Mouse (Mus musculus): ENCODE measurements around the gene Pde11a. TPM values are rescaled to one million over a fixed set of nuclear protein-coding genes. Genes with fewer than 3 reads are reported as not detected.

Gene Pde11a
- polyA plus RNA-seq, 1 experiment from 2014 or later, result 0.73 TPM

- WGBS, result 91% methylated on average over 10 of the region's 10 CpGs
- Histone ChIP-seq H3K9me3 (ENCODE audit: control insufficient read depth, low read length) (no peaks in the 10 kb centered on the region), H3K36me3 (ENCODE audit: control insufficient read depth, insufficient read depth) (no peaks in the 10 kb centered on the region), H3K27me3 (replicated peaks; ENCODE audit: control insufficient read depth, insufficient read depth, low read length) (no peaks in the 10 kb centered on the region), H3K9ac (replicated peaks; ENCODE audit: low read depth, low read length) (no peak overlapping the region), H3K27ac (ENCODE audit: low read length) (no peak overlapping the region), H3K4me2 (ENCODE audit: low read length) (no peak overlapping the region), H3K4me3 (replicated peaks; ENCODE audit: low read length) (no peak overlapping the region), H3K4me1 (replicated peaks; ENCODE audit: control insufficient read depth, insufficient read depth, low read length) (no peaks in the 10 kb centered on the region)
- no peak for ATAC-seq
Observed at GRCm38 (mm10) chr2:76237638-76238420, 100.7 kb downstream of the Pde11a start.

GRCm38 (mm10) chr2:76220364-76221108 lies 118.0 kb downstream of the Pde11a start:
- Histone ChIP-seq H3K36me3 (ENCODE audit: control insufficient read depth, insufficient read depth) (no peaks in the 10 kb centered on the region), H3K9ac (replicated peaks; ENCODE audit: low read depth, low read length) (no peak overlapping the region), H3K27ac (ENCODE audit: low read length) (no peak overlapping the region), H3K4me1 (replicated peaks; ENCODE audit: control insufficient read depth, insufficient read depth, low read length) (peaks cover 7% of the 10 kb centered on the region), H3K27me3 (replicated peaks; ENCODE audit: control insufficient read depth, insufficient read depth, low read length) (no peaks in the 10 kb centered on the region), H3K9me3 (ENCODE audit: control insufficient read depth, low read length) (no peaks in the 10 kb centered on the region), H3K4me2 (ENCODE audit: low read length) (no peak overlapping the region), H3K4me3 (replicated peaks; ENCODE audit: low read length) (no peak overlapping the region)
- 16% methylated on average over 6 of the region's 6 CpGs for WGBS
- ATAC-seq, result no peak

- no peak for ATAC-seq
- H3K9ac ChIP-seq (replicated peaks; ENCODE audit: low read depth, low read length), result no peak overlapping the region
- H3K4me3 ChIP-seq (replicated peaks; ENCODE audit: low read length), result no peak overlapping the region
- no peaks in the 10 kb centered on the region for H3K36me3 ChIP-seq (ENCODE audit: control insufficient read depth, insufficient read depth)
- H3K9me3 ChIP-seq (ENCODE audit: control insufficient read depth, low read length), result no peaks in the 10 kb centered on the region
- no peak overlapping the region for H3K27ac ChIP-seq (ENCODE audit: low read length)
- H3K27me3 ChIP-seq (replicated peaks; ENCODE audit: control insufficient read depth, insufficient read depth, low read length), result no peaks in the 10 kb centered on the region
- 83% methylated on average over 6 of the region's 6 CpGs for WGBS
- no peak overlapping the region for H3K4me2 ChIP-seq (ENCODE audit: low read length)
- H3K4me1 ChIP-seq (replicated peaks; ENCODE audit: control insufficient read depth, insufficient read depth, low read length), result peaks cover 7% of the 10 kb centered on the region
Observed at GRCm38 (mm10) chr2:76219540-76219939, 119.0 kb downstream of the Pde11a start.

GRCm38 (mm10) chr2:76216146-76216545 lies 122.4 kb downstream of the Pde11a start:
- no peak overlapping the region for H3K9ac ChIP-seq (replicated peaks; ENCODE audit: low read depth, low read length)
- no peak overlapping the region for H3K4me2 ChIP-seq (ENCODE audit: low read length)
- no peaks in the 10 kb centered on the region for H3K9me3 ChIP-seq (ENCODE audit: control insufficient read depth, low read length)
- H3K36me3 ChIP-seq (ENCODE audit: control insufficient read depth, insufficient read depth), result no peaks in the 10 kb centered on the region
- ATAC-seq, result no peak
- no peak overlapping the region for H3K4me3 ChIP-seq (replicated peaks; ENCODE audit: low read length)
- H3K27me3 ChIP-seq (replicated peaks; ENCODE audit: control insufficient read depth, insufficient read depth, low read length), result no peaks in the 10 kb centered on the region
- H3K4me1 ChIP-seq (replicated peaks; ENCODE audit: control insufficient read depth, insufficient read depth, low read length), result peaks cover 7% of the 10 kb centered on the region
- WGBS, result 62% methylated on average over 7 of the region's 7 CpGs
- H3K27ac ChIP-seq (ENCODE audit: low read length), result no peak overlapping the region

- Histone ChIP-seq H3K9ac (replicated peaks; ENCODE audit: low read depth, low read length) (no peak overlapping the region), H3K27me3 (replicated peaks; ENCODE audit: control insufficient read depth, insufficient read depth, low read length) (no peaks in the 10 kb centered on the region), H3K36me3 (ENCODE audit: control insufficient read depth, insufficient read depth) (no peaks in the 10 kb centered on the region), H3K4me2 (ENCODE audit: low read length) (no peak overlapping the region), H3K4me3 (replicated peaks; ENCODE audit: low read length) (no peak overlapping the region), H3K27ac (ENCODE audit: low read length) (no peak overlapping the region), H3K9me3 (ENCODE audit: control insufficient read depth, low read length) (no peaks in the 10 kb centered on the region), H3K4me1 (replicated peaks; ENCODE audit: control insufficient read depth, insufficient read depth, low read length) (no peaks in the 10 kb centered on the region; the same call in 1 of the 2 replicates)
- 93% methylated on average over 9 of the region's 9 CpGs for WGBS
- ATAC-seq, result no peak
Observed at GRCm38 (mm10) chr2:76215219-76215618, 123.4 kb downstream of the Pde11a start.

GRCm38 (mm10) chr2:76185126-76185525 lies 153.4 kb downstream of the Pde11a start:
- H3K27ac ChIP-seq (ENCODE audit: low read length), result no peak overlapping the region
- H3K36me3 ChIP-seq (ENCODE audit: control insufficient read depth, insufficient read depth), result no peaks in the 10 kb centered on the region
- H3K4me3 ChIP-seq (replicated peaks; ENCODE audit: low read length), result no peak overlapping the region
- no peak overlapping the region for H3K9ac ChIP-seq (replicated peaks; ENCODE audit: low read depth, low read length)
- H3K4me2 ChIP-seq (ENCODE audit: low read length), result no peak overlapping the region
- ATAC-seq, result no peak
- H3K27me3 ChIP-seq (replicated peaks; ENCODE audit: control insufficient read depth, insufficient read depth, low read length), result no peaks in the 10 kb centered on the region
- no peaks in the 10 kb centered on the region for H3K9me3 ChIP-seq (ENCODE audit: control insufficient read depth, low read length)
- no peaks in the 10 kb centered on the region for H3K4me1 ChIP-seq (replicated peaks; ENCODE audit: control insufficient read depth, insufficient read depth, low read length)
- WGBS, result 45% methylated on average over 1 of the region's 1 CpGs

GRCm38 (mm10) chr2:76162822-76163221 lies 175.8 kb downstream of the Pde11a start:
- Histone ChIP-seq H3K36me3 (ENCODE audit: control insufficient read depth, insufficient read depth) (no peaks in the 10 kb centered on the region), H3K4me2 (ENCODE audit: low read length) (no peak overlapping the region), H3K9ac (replicated peaks; ENCODE audit: low read depth, low read length) (no peak overlapping the region), H3K4me3 (replicated peaks; ENCODE audit: low read length) (no peak overlapping the region), H3K27ac (ENCODE audit: low read length) (no peak overlapping the region), H3K27me3 (replicated peaks; ENCODE audit: control insufficient read depth, insufficient read depth, low read length) (no peaks in the 10 kb centered on the region), H3K9me3 (ENCODE audit: control insufficient read depth, low read length) (no peaks in the 10 kb centered on the region), H3K4me1 (replicated peaks; ENCODE audit: control insufficient read depth, insufficient read depth, low read length) (no peaks in the 10 kb centered on the region)
- 70% methylated on average over 4 of the region's 4 CpGs for WGBS
- ATAC-seq, result no peak

GRCm38 (mm10) chr2:76158973-76159372 lies 179.6 kb downstream of the Pde11a start:
- Histone ChIP-seq H3K4me3 (replicated peaks; ENCODE audit: low read length) (no peak overlapping the region), H3K4me2 (ENCODE audit: low read length) (no peak overlapping the region), H3K9ac (replicated peaks; ENCODE audit: low read depth, low read length) (no peak overlapping the region), H3K27me3 (replicated peaks; ENCODE audit: control insufficient read depth, insufficient read depth, low read length) (no peaks in the 10 kb centered on the region), H3K4me1 (replicated peaks; ENCODE audit: control insufficient read depth, insufficient read depth, low read length) (no peaks in the 10 kb centered on the region), H3K9me3 (ENCODE audit: control insufficient read depth, low read length) (no peaks in the 10 kb centered on the region), H3K36me3 (ENCODE audit: control insufficient read depth, insufficient read depth) (no peaks in the 10 kb centered on the region), H3K27ac (ENCODE audit: low read length) (no peak overlapping the region)
- no peak for ATAC-seq
- 57% methylated on average over 2 of the region's 2 CpGs for WGBS

GRCm38 (mm10) chr2:76141136-76141535 lies 197.4 kb downstream of the Pde11a start:
- Histone ChIP-seq H3K27ac (ENCODE audit: low read length) (no peak overlapping the region), H3K36me3 (ENCODE audit: control insufficient read depth, insufficient read depth) (no peaks in the 10 kb centered on the region), H3K4me1 (replicated peaks; ENCODE audit: control insufficient read depth, insufficient read depth, low read length) (no peaks in the 10 kb centered on the region), H3K9me3 (ENCODE audit: control insufficient read depth, low read length) (no peaks in the 10 kb centered on the region), H3K4me2 (ENCODE audit: low read length) (no peak overlapping the region), H3K9ac (replicated peaks; ENCODE audit: low read depth, low read length) (no peak overlapping the region), H3K27me3 (replicated peaks; ENCODE audit: control insufficient read depth, insufficient read depth, low read length) (no peaks in the 10 kb centered on the region), H3K4me3 (replicated peaks; ENCODE audit: low read length) (no peak overlapping the region)
- ATAC-seq, result no peak
- WGBS, result 26% methylated on average over 10 of the region's 10 CpGs

Measured in forebrain, embryonic 16.5 days (tissue).